Mouse (Mus musculus): ENCODE measurements around the gene Tnfrsf21. TPM values are rescaled to one million over a fixed set of nuclear protein-coding genes. Genes with fewer than 3 reads are reported as not detected.
A peak's percentile ranks its signal among the peaks of the same experiment; 100 is the strongest.

Tnfrsf21 gene
- total RNA-seq, 2 experiments from 2014 or later, result 108 to 113 TPM

GRCm38 (mm10) chr17:43075937-43076336, 59.6 kb downstream of the Tnfrsf21 start:
- DNase-seq (ENCODE audit: low spot score in 2 of 2), result no peak

- DNase-seq (ENCODE audit: low spot score in 2 of 2), result peak; percentile 71 to 72
These were observed 60.6 kb downstream of the Tnfrsf21 start for GRCm38 (mm10) chr17:43076801-43077493.

- no peak for DNase-seq (ENCODE audit: low spot score in 2 of 2)
These were observed 61.2 kb downstream of the Tnfrsf21 start for GRCm38 (mm10) chr17:43077540-43077939.

- no peak for DNase-seq (ENCODE audit: low spot score in 2 of 2)
These were observed 64.9 kb downstream of the Tnfrsf21 start for GRCm38 (mm10) chr17:43081225-43081624.

GRCm38 (mm10) chr17:43089496-43089895, 73.1 kb downstream of the Tnfrsf21 start:
- DNase-seq (ENCODE audit: low spot score in 2 of 2), result no peak

- DNase-seq (ENCODE audit: low spot score in 2 of 2), result no peak
These were observed 74.8 kb downstream of the Tnfrsf21 start for GRCm38 (mm10) chr17:43090948-43091724.

GRCm38 (mm10) chr17:43092280-43092995, 76.1 kb downstream of the Tnfrsf21 start:
- no peak for DNase-seq (ENCODE audit: low spot score in 2 of 2)

- no peak for DNase-seq (ENCODE audit: low spot score in 2 of 2)
These were observed 77.9 kb downstream of the Tnfrsf21 start for GRCm38 (mm10) chr17:43094285-43094684.

- no peak for DNase-seq (ENCODE audit: low spot score in 2 of 2)
These were observed 80.8 kb downstream of the Tnfrsf21 start for GRCm38 (mm10) chr17:43097101-43097688.

- DNase-seq (ENCODE audit: low spot score in 2 of 2), result no peak
These were observed 89.8 kb downstream of the Tnfrsf21 start for GRCm38 (mm10) chr17:43106108-43106507.

- DNase-seq (ENCODE audit: low spot score in 2 of 2), result no peak
These were observed 91.0 kb downstream of the Tnfrsf21 start for GRCm38 (mm10) chr17:43107338-43107737.

- DNase-seq (ENCODE audit: low spot score in 2 of 2), result no peak
These were observed 93.1 kb downstream of the Tnfrsf21 start for GRCm38 (mm10) chr17:43109501-43109900.

GRCm38 (mm10) chr17:43110168-43110885, 94.0 kb downstream of the Tnfrsf21 start:
- no peak for DNase-seq (ENCODE audit: low spot score in 2 of 2)

GRCm38 (mm10) chr17:43113391-43113984, 97.1 kb downstream of the Tnfrsf21 start:
- DNase-seq (ENCODE audit: low spot score in 2 of 2), result no peak

GRCm38 (mm10) chr17:43114086-43114581, 97.8 kb downstream of the Tnfrsf21 start:
- DNase-seq (ENCODE audit: low spot score in 2 of 2), result peak; percentile 42 to 60

- no peak for DNase-seq (ENCODE audit: low spot score in 2 of 2)
These were observed 98.6 kb downstream of the Tnfrsf21 start for GRCm38 (mm10) chr17:43114926-43115325.

GRCm38 (mm10) chr17:43116748-43117147, 100.4 kb downstream of the Tnfrsf21 start:
- no peak for DNase-seq (ENCODE audit: low spot score in 2 of 2)

GRCm38 (mm10) chr17:43119446-43119845, 103.1 kb downstream of the Tnfrsf21 start:
- no peak for DNase-seq (ENCODE audit: low spot score in 2 of 2)

- DNase-seq (ENCODE audit: low spot score in 2 of 2), result peak; percentile 18 to 19
These were observed 104.7 kb downstream of the Tnfrsf21 start for GRCm38 (mm10) chr17:43121096-43121495.

GRCm38 (mm10) chr17:43128305-43128704, 112.0 kb downstream of the Tnfrsf21 start:
- no peak for DNase-seq (ENCODE audit: low spot score in 2 of 2)

All from layer of hippocampus, postnatal 14 days (tissue).